Comparison of ENCODE assay signal across 10 mouse cellular contexts in the genomic region with DNA sequence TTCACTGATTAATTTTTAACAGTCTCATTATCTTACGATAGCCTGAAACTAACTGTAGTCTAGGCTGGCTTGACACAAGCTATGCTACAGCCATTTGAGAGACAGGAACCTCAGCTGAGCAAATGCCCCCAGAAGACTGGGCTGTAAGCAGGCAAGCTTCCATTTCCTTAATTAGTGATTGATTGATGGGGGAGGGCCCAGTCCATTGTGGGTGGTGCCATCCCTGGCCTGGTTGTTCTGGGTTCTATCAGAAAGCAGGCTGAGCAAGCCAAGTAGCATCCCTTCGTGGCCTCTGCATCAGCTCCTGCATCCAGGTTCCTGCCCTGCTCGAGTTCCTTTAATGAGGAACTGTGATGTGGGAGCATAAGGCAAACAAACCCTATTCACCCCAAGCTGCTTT.
"Had no signal": no experiment of that assay in that cellular context is flagged by ENCODE, and none has a peak within 500 bp of the region (broad histone marks: within the 10 kb centered on the region; RNA-seq: fewer than 3 reads in every experiment).

No protein-coding gene starts in this region.

- H3K4me3 ChIP-seq: intestine, embryonic 15.5 days; limb, embryonic 13.5 days; midbrain, embryonic 13.5 days; myocyte; neural tube, embryonic 15.5 days had no signal

- H3K9me3 ChIP-seq: intestine, embryonic 15.5 days; limb, embryonic 13.5 days; midbrain, embryonic 13.5 days; neural tube, embryonic 15.5 days had no signal

- ATAC-seq: intestine, embryonic 15.5 days; midbrain, embryonic 13.5 days had no signal

- DNase-seq: lung, adult 18-20 months; right cerebral cortex, adult 18-20 months; right cerebral cortex, postnatal 25 days; thymus, postnatal 4 days had no signal

- H3K4me2 ChIP-seq: intestine, embryonic 15.5 days; limb, embryonic 13.5 days; midbrain, embryonic 13.5 days; neural tube, embryonic 15.5 days had no signal

- H3K27me3 ChIP-seq: intestine, embryonic 15.5 days had no signal

- H3K36me3 ChIP-seq: intestine, embryonic 15.5 days; limb, embryonic 13.5 days; midbrain, embryonic 13.5 days; neural tube, embryonic 15.5 days had no signal

- H3K27ac ChIP-seq: intestine, embryonic 15.5 days; limb, embryonic 13.5 days; liver, embryonic 14.5 days; midbrain, embryonic 13.5 days; neural tube, embryonic 15.5 days had no signal

- H3K9ac ChIP-seq: intestine, embryonic 15.5 days; limb, embryonic 13.5 days; liver, embryonic 14.5 days; midbrain, embryonic 13.5 days; neural tube, embryonic 15.5 days had no signal
